Mouse (Mus musculus) right cerebral cortex, adult 18-20 months (tissue): Measurements from ENCODE around the gene Zic3.

Source experiments
- DNase-seq: peaks from one replicate; pipeline ENCODE4 v3.0.0; 2022; ENCODE audit warnings: mixed read lengths

Gene Zic3

GRCm38 (mm10) chrX:58022400-58022799 is at the start of gene Zic3:
Gene Zic3, plus strand, starts transcription at chrX:58022700.
- DNase-seq: no peak

DNA sequence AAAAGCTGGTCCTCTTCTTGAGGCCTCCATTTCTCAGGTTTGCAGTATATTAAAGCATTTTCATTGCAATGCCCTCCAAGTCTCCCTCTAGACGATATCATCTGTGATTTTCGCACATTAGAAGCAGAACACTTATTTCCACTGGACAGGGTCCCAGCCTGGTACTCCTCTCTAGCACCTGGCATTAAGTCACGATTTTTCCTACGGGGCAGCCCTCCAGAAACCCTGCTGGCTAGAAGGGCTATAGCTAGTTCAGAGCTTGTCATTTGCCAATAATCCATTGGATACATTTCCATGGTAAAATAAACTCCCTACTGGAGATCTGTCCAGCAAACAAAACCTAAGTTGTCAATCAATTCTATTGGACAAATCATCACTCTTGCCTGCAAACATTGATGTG is 40.1 kb upstream of the Zic3 start:
- no peak for DNase-seq

DNA sequence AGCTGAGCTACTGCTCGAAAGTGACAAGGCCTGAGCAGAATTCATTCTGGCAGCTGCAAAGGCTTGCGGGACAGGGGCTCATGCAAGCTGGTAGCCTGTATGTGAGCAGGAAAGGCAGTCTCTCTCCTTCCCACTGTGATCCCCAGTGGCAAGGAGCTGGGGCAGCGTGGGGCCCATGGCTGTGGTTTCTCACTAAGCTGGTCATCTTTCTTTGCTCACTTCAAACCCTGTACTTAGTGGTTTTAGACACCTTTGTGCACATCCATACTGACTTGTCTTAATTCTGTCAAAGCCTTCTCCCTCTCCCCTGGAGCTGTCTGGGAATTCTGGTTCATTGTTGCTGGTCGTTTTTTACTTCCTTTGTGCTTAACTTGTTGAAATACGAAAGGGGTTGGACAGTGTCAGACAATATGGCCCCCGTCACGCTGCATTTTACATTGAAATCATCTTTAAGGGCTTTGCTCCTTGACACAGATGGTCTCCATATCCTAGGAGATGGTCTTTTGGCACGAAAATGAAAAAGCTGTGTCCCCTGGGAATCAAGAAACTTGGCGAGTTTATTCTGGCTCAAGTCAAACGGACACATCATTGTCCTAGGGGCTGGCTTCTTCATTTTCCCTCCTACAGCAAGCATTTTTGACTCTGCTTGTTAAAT is 34.9 kb upstream of the Zic3 start:
- no peak for DNase-seq

GRCm38 (mm10) chrX:58013391-58013790 is 9.1 kb upstream of the Zic3 start:
- DNase-seq: no peak

DNA sequence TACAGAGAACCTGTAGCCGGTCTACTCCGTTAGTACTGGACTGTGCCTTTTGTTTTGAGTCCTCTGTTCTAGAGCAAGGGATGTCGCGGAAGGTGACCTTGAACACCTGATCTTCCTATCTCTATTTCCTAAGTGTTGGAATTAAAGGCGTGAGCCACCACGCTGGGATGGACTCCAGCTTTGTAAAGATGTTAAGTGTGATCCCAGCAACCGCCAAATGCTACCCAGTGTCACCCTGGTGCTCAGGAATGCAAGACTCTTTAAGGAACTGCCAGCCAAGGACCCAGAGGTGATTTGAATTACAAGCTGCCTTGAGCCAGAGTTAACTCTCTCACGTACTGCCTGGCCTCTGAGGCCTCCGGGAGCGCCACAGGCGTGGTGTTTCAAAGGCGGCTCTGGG is 8.4 kb upstream of the Zic3 start:
- DNase-seq: no peak

DNA sequence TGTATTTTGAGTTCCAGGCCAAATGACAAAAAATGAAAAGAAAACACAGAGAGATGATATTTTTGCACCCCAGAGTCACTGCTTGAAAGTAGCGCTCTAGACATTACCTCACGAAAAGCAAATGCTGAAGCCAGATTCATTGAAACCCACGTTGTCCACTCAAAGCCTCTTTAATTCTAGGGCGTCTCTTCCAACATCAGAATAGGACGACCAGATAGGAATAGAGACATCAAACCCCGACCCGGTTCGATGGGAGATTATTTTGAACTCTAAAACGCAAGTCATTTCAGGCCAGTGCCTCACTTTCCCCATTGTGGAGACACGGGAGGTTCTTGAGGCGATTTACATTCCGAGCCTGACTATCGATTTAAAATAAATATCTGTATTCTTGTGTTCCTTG is 7.7 kb upstream of the Zic3 start:
- no peak for DNase-seq

GRCm38 (mm10) chrX:58015336-58015945 is 7.1 kb upstream of the Zic3 start:
- DNase-seq: no peak

DNA sequence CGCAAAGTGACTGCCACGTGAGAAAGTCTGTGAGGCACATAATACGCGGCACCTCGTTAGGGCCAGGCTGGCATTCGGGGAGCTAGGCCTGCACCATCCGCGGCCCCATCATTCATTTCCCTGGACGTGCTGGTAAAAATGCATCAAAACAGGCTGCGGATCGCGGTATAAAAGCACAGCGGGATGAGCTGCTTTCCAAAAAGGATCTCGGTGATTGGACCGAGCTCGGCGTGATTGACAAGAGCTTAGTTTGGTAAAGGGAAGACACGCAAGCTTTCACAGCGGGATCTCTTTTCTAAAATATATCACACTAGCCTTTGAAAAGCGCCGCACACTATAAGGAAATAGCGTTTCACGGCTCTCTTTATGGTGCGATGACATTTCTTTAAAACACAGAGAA is 3.8 kb upstream of the Zic3 start:
- DNase-seq: no peak

DNA sequence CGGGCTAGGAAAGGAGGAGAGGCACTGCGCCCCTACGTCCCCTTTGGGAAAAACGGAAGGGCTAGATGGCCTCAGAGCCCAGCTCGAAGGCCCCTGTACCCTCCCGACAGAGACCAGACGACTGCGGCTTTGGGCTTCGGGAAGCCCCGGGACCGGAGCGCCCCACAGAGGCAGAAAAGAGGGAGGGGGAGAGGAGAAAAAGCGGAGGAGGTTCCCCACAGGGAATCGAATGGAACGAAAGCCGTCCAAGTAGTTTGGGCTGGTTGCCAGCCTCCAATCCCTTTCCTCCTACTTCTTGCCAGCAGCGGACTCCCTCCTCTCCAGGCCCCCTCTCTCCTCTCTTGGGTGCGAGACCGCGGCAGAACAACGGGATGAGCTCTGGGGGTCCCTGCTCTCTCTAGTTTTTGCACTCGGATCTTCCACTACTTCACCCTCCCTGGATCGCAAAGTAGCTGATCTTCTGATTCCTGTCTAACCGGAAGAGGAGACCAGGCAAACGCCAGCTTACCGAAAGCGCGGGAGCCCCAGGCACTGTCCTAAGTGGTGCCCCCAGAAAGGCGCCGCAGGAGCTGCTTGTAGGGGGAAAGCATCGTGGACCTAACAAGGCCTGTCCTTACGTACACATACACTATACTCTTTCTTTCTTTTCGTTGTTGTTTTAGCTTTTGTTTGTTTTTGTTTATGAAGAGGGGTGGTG is 3.1 kb upstream of the Zic3 start:
- DNase-seq: no peak

DNA sequence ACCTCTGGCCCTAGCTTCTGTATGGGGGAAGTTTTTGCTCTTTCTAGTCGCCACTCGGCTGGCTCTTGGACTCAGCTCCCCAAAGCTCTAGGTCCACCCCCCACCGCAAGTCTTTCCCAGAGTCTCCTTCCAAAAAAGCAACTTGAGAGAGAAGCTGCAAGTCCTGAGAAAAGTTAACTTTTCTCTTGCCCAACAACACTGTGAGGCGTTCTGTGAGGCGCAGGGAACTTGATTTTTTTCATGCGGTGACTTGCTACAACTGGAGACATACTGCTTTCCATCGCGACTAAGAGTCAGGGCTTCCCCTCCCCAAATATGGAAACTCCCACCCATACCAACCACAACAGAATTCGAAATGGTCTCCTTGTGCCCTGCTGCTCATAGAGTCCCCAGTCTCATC is 5.1 kb downstream of the Zic3 start:
- DNase-seq: no peak

GRCm38 (mm10) chrX:58028082-58028481 is 5.6 kb downstream of the Zic3 start:
- no peak for DNase-seq

DNA sequence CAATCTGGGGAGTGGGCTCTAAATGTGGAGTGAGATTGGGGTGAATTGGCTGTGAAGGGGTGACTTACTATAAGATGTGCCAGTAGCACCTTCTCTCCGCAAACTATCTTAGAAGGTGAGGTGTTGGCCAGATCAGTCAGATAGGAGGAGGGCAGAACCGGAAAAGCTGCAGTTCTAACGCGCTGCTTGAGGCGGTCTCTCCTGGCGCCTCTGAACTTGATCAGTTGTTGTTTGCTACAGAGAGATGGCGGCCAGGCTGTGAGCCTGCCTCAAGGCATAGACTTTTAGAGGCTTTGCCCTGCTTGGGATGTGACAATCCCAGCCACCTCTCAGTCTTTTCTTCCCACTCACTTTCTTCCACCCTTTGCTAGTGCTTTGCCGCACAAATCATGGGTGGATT is 6.4 kb downstream of the Zic3 start:
- no peak for DNase-seq

- DNase-seq: peak; percentile 7
Observed at GRCm38 (mm10) chrX:58030100-58030834, 7.8 kb downstream of the Zic3 start.

DNA sequence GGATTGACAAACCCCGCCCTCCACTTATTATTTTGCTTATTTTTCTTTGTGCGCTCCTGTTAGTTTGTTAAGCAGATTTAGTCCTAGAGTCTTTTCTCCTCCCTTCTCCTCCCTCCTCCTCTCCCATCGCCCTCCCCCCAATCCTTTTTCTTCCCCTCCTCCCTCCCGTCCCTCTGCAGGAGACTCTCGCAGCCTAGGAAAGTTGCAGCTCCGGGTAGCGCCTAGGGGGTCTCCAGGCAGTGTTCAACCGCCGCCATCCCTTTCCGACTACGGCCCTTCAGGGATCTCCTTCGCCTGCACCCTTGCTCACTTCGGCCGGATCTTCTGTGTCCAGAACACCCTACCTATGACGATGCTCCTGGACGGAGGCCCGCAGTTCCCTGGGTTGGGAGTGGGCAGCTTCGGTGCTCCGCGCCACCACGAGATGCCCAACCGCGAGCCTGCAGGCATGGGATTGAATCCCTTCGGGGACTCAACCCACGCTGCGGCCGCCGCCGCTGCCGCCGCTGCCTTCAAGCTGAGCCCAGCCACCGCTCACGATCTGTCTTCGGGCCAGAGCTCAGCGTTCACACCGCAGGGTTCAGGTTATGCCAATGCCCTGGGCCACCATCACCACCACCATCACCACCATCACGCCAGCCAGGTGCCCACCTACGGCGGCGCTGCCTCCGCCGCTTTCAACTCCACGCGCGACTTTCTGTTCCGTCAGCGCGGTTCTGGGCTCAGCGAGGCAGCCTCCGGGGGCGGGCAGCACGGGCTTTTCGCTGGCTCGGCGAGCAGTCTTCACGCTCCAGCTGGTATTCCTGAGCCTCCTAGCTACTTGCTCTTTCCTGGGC is 8.6 kb downstream of the Zic3 start:
- peak; percentile 18 for DNase-seq

DNA sequence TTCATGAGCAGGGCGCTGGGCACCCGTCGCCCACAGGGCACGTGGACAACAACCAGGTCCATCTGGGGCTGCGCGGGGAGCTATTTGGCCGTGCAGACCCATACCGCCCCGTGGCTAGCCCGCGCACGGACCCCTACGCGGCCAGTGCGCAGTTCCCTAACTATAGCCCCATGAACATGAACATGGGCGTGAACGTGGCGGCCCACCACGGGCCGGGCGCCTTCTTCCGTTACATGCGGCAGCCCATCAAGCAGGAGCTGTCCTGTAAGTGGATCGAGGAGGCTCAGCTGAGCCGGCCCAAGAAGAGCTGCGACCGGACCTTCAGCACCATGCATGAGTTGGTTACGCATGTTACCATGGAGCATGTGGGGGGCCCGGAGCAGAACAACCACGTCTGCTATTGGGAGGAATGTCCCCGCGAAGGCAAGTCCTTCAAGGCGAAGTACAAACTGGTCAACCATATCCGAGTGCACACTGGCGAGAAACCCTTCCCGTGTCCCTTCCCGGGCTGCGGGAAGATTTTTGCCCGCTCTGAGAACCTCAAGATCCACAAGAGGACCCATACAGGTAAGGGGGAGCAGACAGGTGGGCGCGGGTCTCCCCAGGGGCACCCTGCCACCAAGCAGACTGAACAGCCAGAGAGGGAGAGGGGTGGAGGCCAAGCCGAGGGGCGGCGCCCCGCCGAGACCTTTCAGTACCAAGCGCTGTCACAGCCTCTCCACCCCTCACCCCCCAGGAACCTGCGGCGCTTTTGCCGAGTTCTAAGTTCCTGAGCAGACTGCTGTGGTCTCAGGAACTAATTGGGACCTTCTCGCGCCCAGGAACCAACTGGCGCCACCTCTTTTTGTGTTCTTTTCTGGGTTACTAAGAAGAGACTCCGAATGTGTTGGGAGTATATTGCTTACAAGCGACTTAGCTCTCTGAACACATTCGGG is 9.4 kb downstream of the Zic3 start:
- no peak for DNase-seq

DNA sequence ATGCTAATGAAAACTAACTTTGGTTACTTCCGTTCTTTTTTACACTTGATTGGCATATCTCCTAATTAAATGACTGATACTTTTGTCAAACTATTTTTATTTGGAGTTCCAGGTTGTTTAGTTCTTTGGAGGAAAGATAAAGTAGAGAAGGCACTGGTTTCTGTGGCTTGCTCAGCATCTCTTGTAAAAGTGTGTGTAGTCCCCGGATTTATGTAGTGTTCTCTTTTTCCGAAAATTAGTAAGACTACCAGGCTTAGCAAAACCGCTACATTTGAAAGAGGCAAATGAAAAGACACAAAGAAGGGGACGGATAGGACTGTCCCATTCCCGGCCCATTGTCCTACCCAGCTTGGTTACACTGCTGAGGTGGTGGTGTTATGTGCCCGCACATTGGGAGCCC is 10.1 kb downstream of the Zic3 start:
- DNase-seq: no peak

DNA sequence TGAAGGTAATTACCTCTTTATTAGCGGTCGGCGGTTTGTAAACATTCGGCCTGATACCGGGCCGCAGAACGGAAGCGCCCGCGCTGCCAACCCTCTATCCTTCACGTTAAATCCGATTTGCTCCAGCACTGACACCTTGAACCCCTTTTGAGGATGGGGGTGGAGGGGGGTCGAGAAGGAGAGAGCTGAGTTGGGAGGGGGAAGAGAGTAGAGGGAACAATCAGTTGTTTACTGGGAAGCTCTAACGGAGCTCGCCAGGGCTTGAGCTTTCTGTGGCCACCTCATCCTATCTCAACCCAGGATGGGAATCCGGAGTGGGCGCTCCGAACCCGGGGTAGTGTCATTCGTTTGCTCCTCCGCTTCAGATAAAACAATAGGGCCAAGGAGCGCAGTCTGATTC is 11.0 kb downstream of the Zic3 start:
- no peak for DNase-seq

GRCm38 (mm10) chrX:58038061-58039007 is 15.8 kb downstream of the Zic3 start:
- DNase-seq: no peak

- DNase-seq: no peak
Observed at GRCm38 (mm10) chrX:58039703-58040102, 17.2 kb downstream of the Zic3 start.

GRCm38 (mm10) chrX:58041865-58042264 is 19.4 kb downstream of the Zic3 start:
- no peak for DNase-seq
